ENCODE assay signal across 30 mouse cellular contexts in genomic region chr5:150641440-150641839, GRCm38 (mm10). TPM values are rescaled to one million over a fixed set of nuclear protein-coding genes. Genes with fewer than 3 reads are reported as not detected.
DNase-seq lines count a peak whose midpoint lies in the region; ATAC-seq and TF ChIP-seq lines count a peak whose summit lies in the region.
"Had no signal": no experiment of that assay in that cellular context is flagged by ENCODE, and none has a peak within 500 bp of the region (broad histone marks: within the 10 kb centered on the region; RNA-seq: fewer than 3 reads in every experiment).

No protein-coding gene starts in this region.

- 78% methylated on average over 3 of the region's 3 CpGs for WGBS in stomach, embryonic 15.5 days
- 77% methylated on average over 3 of the region's 3 CpGs for WGBS in stomach, postnatal 0 days
- WGBS in liver, embryonic 16.5 days (ENCODE audit: insufficient replicate concordance), result 24% methylated on average over 3 of the region's 3 CpGs
- WGBS in neural tube, embryonic 15.5 days, result 95% methylated on average over 3 of the region's 3 CpGs

- H3K9ac ChIP-seq in stomach, embryonic 15.5 days, result no peak overlapping the region
- H3K9ac ChIP-seq in stomach, postnatal 0 days (ENCODE audit: low read length), result no peak overlapping the region
- H3K9ac ChIP-seq in liver, embryonic 16.5 days (ENCODE audit: low read depth, low read length), result no peak overlapping the region
- no peak overlapping the region for H3K9ac ChIP-seq in neural tube, embryonic 15.5 days (replicated peaks)
- H3K9ac ChIP-seq: heart, embryonic 12.5 days; hindbrain, embryonic 14.5 days; limb, embryonic 15.5 days; lung, embryonic 15.5 days; midbrain, embryonic 12.5 days had no signal

- no peak for TF ChIP-seq CTCF in stomach, postnatal 0 days (IDR thresholded peaks at IDR 0.05; ENCODE audit: low read depth)

- no peak overlapping the region for H3K4me2 ChIP-seq in stomach, embryonic 15.5 days
- H3K4me2 ChIP-seq in stomach, postnatal 0 days (replicated peaks; ENCODE audit: low read depth), result no peak overlapping the region
- peak overlapping the region; percentile 30; the same call in 1 of the 2 replicates for H3K4me2 ChIP-seq in liver, embryonic 16.5 days (ENCODE audit: low read depth, low read length)
- no peak overlapping the region for H3K4me2 ChIP-seq in neural tube, embryonic 15.5 days
- H3K4me2 ChIP-seq: heart, embryonic 12.5 days; hindbrain, embryonic 14.5 days; limb, embryonic 15.5 days; lung, embryonic 15.5 days; midbrain, embryonic 12.5 days had no signal

- H3K9me3 ChIP-seq in stomach, embryonic 15.5 days, result no peaks in the 10 kb centered on the region
- no peaks in the 10 kb centered on the region for H3K9me3 ChIP-seq in stomach, postnatal 0 days (ENCODE audit: control insufficient read depth, low read length)
- no peaks in the 10 kb centered on the region for H3K9me3 ChIP-seq in liver, embryonic 16.5 days (replicated peaks; ENCODE audit: control insufficient read depth, low read length)
- H3K9me3 ChIP-seq in neural tube, embryonic 15.5 days (replicated peaks), result no peaks in the 10 kb centered on the region
- H3K9me3 ChIP-seq: forebrain, embryonic 10.5 days; heart, embryonic 12.5 days; limb, embryonic 10.5 days; limb, embryonic 15.5 days; lung, embryonic 15.5 days; midbrain, embryonic 12.5 days had no signal

- H3K36me3 ChIP-seq in stomach, embryonic 15.5 days, result peaks cover 8% of the 10 kb centered on the region
- no peaks in the 10 kb centered on the region; the same call in 1 of the 2 replicates for H3K36me3 ChIP-seq in stomach, postnatal 0 days (ENCODE audit: control insufficient read depth, insufficient read depth, low read length)
- H3K36me3 ChIP-seq in liver, embryonic 16.5 days (ENCODE audit: control insufficient read depth, insufficient read depth), result peaks cover 19% of the 10 kb centered on the region
- H3K36me3 ChIP-seq in neural tube, embryonic 15.5 days, result peaks cover 15% of the 10 kb centered on the region

- no peak for DNase-seq in stomach, postnatal 0 days (ENCODE audit: low spot score)
- DNase-seq in spleen, adult 18-20 months, result no peak
- no peak for DNase-seq in spleen, postnatal 14 days (ENCODE audit: low spot score in 2 of 2)
- DNase-seq: adrenal gland, postnatal 25 days; cerebellum, adult 8-10 months; cerebellum, postnatal 36 days; gastrocnemius, adult 2 months; gastrocnemius, postnatal 36 days; heart, adult 2 months; kidney, adult 18-20 months; kidney, postnatal 36 days; layer of hippocampus, postnatal 36 days; retina, postnatal 1 day; right cerebral cortex, postnatal 14 days; thymus, adult 2 months; thymus, postnatal 36 days had no signal

- ATAC-seq in stomach, embryonic 15.5 days (ENCODE audit: insufficient read depth, low FRiP score, low read depth), result peak; percentile 83; the same call in 1 of the 2 replicates
- ATAC-seq in stomach, postnatal 0 days (ENCODE audit: low FRiP score, low TSS enrichment), result no peak
- ATAC-seq in erythroid progenitor cell, adult 5-6 weeks (replicated peaks; ENCODE audit: low FRiP score, poor library complexity, severe bottlenecking), result peak; percentile 80
- ATAC-seq in liver, embryonic 16.5 days (ENCODE audit: low read depth), result peak; percentile 91
- no peak for ATAC-seq in neural tube, embryonic 15.5 days (ENCODE audit: low FRiP score)
- ATAC-seq: CD4-positive, CD25-positive, alpha-beta regulatory T cell, adult 4 months; forebrain, embryonic 16.5 days had no signal

- H3K4me3 ChIP-seq in stomach, embryonic 15.5 days (replicated peaks), result no peak overlapping the region
- H3K4me3 ChIP-seq in stomach, postnatal 0 days (ENCODE audit: low read depth, low read length), result no peak overlapping the region
- H3K4me3 ChIP-seq in liver, embryonic 16.5 days (ENCODE audit: low read depth, low read length), result no peak overlapping the region
- H3K4me3 ChIP-seq in neural tube, embryonic 15.5 days (replicated peaks), result no peak overlapping the region
- H3K4me3 ChIP-seq: forebrain, embryonic 10.5 days; gastrocnemius, adult 2 months; heart, adult 2 months; heart, embryonic 12.5 days; layer of hippocampus, adult 2 months; limb, embryonic 10.5 days; limb, embryonic 15.5 days; lung, embryonic 15.5 days; midbrain, embryonic 12.5 days had no signal

- no peak for TF ChIP-seq EP300 in stomach, postnatal 0 days (optimal IDR thresholded peaks at IDR 0.05)

- no peaks in the 10 kb centered on the region for H3K4me1 ChIP-seq in stomach, embryonic 15.5 days
- H3K4me1 ChIP-seq in stomach, postnatal 0 days (replicated peaks; ENCODE audit: control insufficient read depth, insufficient read depth), result no peaks in the 10 kb centered on the region
- H3K4me1 ChIP-seq in liver, embryonic 16.5 days (ENCODE audit: control insufficient read depth, low read depth, low read length), result peaks cover 13% of the 10 kb centered on the region
- H3K4me1 ChIP-seq in neural tube, embryonic 15.5 days, result no peaks in the 10 kb centered on the region
- H3K4me1 ChIP-seq: forebrain, embryonic 10.5 days; heart, embryonic 12.5 days; limb, embryonic 10.5 days; limb, embryonic 15.5 days; lung, embryonic 15.5 days; midbrain, embryonic 12.5 days had no signal

- no peak overlapping the region for H3K27ac ChIP-seq in stomach, embryonic 15.5 days
- H3K27ac ChIP-seq in stomach, postnatal 0 days (replicated peaks), result no peak overlapping the region
- peak overlapping the region; percentile 71 for H3K27ac ChIP-seq in liver, embryonic 16.5 days (ENCODE audit: low read length)
- H3K27ac ChIP-seq in neural tube, embryonic 15.5 days (replicated peaks), result no peak overlapping the region
- H3K27ac ChIP-seq: forebrain, embryonic 10.5 days; gastrocnemius, adult 2 months; heart, adult 2 months; hindbrain, embryonic 14.5 days; layer of hippocampus, adult 2 months; limb, embryonic 10.5 days; limb, embryonic 15.5 days; lung, embryonic 15.5 days; midbrain, embryonic 12.5 days had no signal

- H3K27me3 ChIP-seq in stomach, embryonic 15.5 days (replicated peaks), result no peaks in the 10 kb centered on the region
- no peaks in the 10 kb centered on the region for H3K27me3 ChIP-seq in stomach, postnatal 0 days (ENCODE audit: control insufficient read depth, insufficient read depth, low read length)
- H3K27me3 ChIP-seq in liver, embryonic 16.5 days (ENCODE audit: control insufficient read depth, insufficient read depth, low read depth, low read length), result no peaks in the 10 kb centered on the region
- no peaks in the 10 kb centered on the region for H3K27me3 ChIP-seq in neural tube, embryonic 15.5 days (replicated peaks)
- H3K27me3 ChIP-seq: heart, embryonic 12.5 days; limb, embryonic 15.5 days; lung, embryonic 15.5 days; midbrain, embryonic 12.5 days had no signal

RNA-seq across cellular contexts. Expression of gene N4bp2l2, which starts 24.5 kb away (rescaled TPM):
- 38.2 and 41.5 TPM in 2 replicates for polyA plus RNA-seq in stomach, embryonic 15.5 days (2015; fragmentation: Nextera tagmentation; extraction: Ambion mirVana)
- polyA plus RNA-seq in stomach, postnatal 0 days (2015; fragmentation: Nextera tagmentation; extraction: Ambion mirVana), result 32.1 and 34.2 TPM in 2 replicates
- 63.1 and 109 TPM in 2 replicates for total RNA-seq in erythroid progenitor cell, adult 5-6 weeks (2015; ENCODE audit: low replicate concordance)
- total RNA-seq in erythroid progenitor cell, adult 5-6 weeks (2017; ENCODE audit: low replicate concordance), result 75.3 and 85.3 TPM in 2 replicates
- 17.1 and 17.4 TPM in 2 replicates for polyA plus RNA-seq in liver, embryonic 16.5 days (2015; fragmentation: Nextera tagmentation; extraction: Ambion mirVana)
- polyA plus RNA-seq in neural tube, embryonic 15.5 days (2015; fragmentation: Nextera tagmentation; extraction: Ambion mirVana), result 30.7 and 33.0 TPM in 2 replicates

RNA-seq across cellular contexts. Expression of gene Pds5b, which starts 32.1 kb away (rescaled TPM):
- polyA plus RNA-seq in stomach, embryonic 15.5 days (2015; fragmentation: Nextera tagmentation; extraction: Ambion mirVana), result 28.4 and 29.6 TPM in 2 replicates
- polyA plus RNA-seq in stomach, postnatal 0 days (2015; fragmentation: Nextera tagmentation; extraction: Ambion mirVana), result 8.3 and 9.1 TPM in 2 replicates
- total RNA-seq in erythroid progenitor cell, adult 5-6 weeks (2015; ENCODE audit: low replicate concordance), result 65.6 and 75.5 TPM in 2 replicates
- 45.8 and 47.3 TPM in 2 replicates for total RNA-seq in erythroid progenitor cell, adult 5-6 weeks (2017; ENCODE audit: low replicate concordance)
- polyA plus RNA-seq in liver, embryonic 16.5 days (2015; fragmentation: Nextera tagmentation; extraction: Ambion mirVana), result 8.5 and 9.2 TPM in 2 replicates
- 29.1 and 36.8 TPM in 2 replicates for polyA plus RNA-seq in neural tube, embryonic 15.5 days (2015; fragmentation: Nextera tagmentation; extraction: Ambion mirVana)

RNA-seq across cellular contexts. Expression of gene N4bp2l1, which starts 44.5 kb away (rescaled TPM):
- 7.1 and 7.8 TPM in 2 replicates for polyA plus RNA-seq in stomach, embryonic 15.5 days (2015; fragmentation: Nextera tagmentation; extraction: Ambion mirVana)
- polyA plus RNA-seq in stomach, postnatal 0 days (2015; fragmentation: Nextera tagmentation; extraction: Ambion mirVana), result 10.5 and 11.9 TPM in 2 replicates
- 10.5 and 15.9 TPM in 2 replicates for total RNA-seq in erythroid progenitor cell, adult 5-6 weeks (2015; ENCODE audit: low replicate concordance)
- 11.7 and 17.5 TPM in 2 replicates for total RNA-seq in erythroid progenitor cell, adult 5-6 weeks (2017; ENCODE audit: low replicate concordance)
- 17.4 and 17.7 TPM in 2 replicates for polyA plus RNA-seq in liver, embryonic 16.5 days (2015; fragmentation: Nextera tagmentation; extraction: Ambion mirVana)
- polyA plus RNA-seq in neural tube, embryonic 15.5 days (2015; fragmentation: Nextera tagmentation; extraction: Ambion mirVana), result 16.6 and 21.4 TPM in 2 replicates

Comparison
In these comparisons a context has a peak if more than half of its experiments do, and no peak if none do; other contexts are left out.
1. ATAC-seq: peak in stomach, embryonic 15.5 days (single experiment), erythroid progenitor cell, adult 5-6 weeks (single experiment) and liver, embryonic 16.5 days (single experiment); none in stomach, postnatal 0 days (single experiment) and neural tube, embryonic 15.5 days (single experiment).